ENCODE assay signal across 8 mouse cellular contexts in the genomic region with DNA sequence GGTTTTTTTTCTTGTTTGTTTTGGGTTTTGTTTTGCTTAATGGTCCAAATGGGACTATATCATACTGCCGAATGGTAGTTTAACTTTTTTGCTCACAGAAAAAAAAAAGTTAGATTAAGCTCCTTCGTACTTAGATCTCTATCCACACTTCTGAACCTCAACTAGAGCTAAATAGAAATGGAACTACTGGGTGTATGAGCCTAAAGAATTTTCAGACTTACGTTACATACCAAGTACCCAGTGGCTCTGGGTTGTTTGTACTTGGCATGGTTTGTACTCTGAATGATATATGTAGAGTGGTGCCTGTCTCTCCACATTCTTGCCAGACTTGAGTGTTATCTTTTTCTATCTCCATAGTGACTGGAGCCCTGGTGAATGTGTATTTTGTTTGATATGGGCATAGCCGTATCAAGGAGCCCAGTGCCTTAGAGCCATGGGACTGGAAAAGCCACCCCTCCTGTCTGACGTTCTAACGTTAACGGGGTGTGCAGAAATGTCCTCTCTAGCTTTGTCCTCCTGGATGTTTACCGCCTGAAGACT. TPM values are rescaled to one million over a fixed set of nuclear protein-coding genes. Genes with fewer than 3 reads are reported as not detected.
A peak's percentile ranks its signal among the peaks of the same experiment; 100 is the strongest.
DNase-seq lines count a peak whose midpoint lies in the region; ATAC-seq and TF ChIP-seq lines count a peak whose summit lies in the region.

No protein-coding gene starts in this region.

- H3K36me3 ChIP-seq in thymus, adult 2 months (ENCODE audit: control insufficient read depth, insufficient read depth, low read length) = no peaks in the 10 kb centered on the region
- H3K36me3 ChIP-seq in limb, embryonic 12.5 days = peaks cover 10% of the 10 kb centered on the region
- no peaks in the 10 kb centered on the region for H3K36me3 ChIP-seq in neural tube, embryonic 13.5 days

- peak overlapping the region; percentile 60 for H3K4me2 ChIP-seq in limb, embryonic 12.5 days
- H3K4me2 ChIP-seq in neural tube, embryonic 13.5 days = peak overlapping the region; percentile 84

- H3K27me3 ChIP-seq in thymus, adult 2 months (ENCODE audit: control insufficient read depth, insufficient read depth, low read length) = no peaks in the 10 kb centered on the region
- no peaks in the 10 kb centered on the region for H3K27me3 ChIP-seq in limb, embryonic 12.5 days
- H3K27me3 ChIP-seq in neural tube, embryonic 13.5 days = no peaks in the 10 kb centered on the region

- ATAC-seq in cerebellum, adult (ENCODE audit: insufficient number of reproducible peaks, low FRiP score, low TSS enrichment) = peak; percentile 18; the same call in 1 of the 2 replicates
- 0 out of 2 replicates have a peak, but pooled peaks have one; percentile 1 for ATAC-seq in limb, embryonic 12.5 days (ENCODE audit: insufficient number of reproducible peaks, insufficient read depth, low FRiP score, low TSS enrichment, low read depth)
- ATAC-seq in neural tube, embryonic 13.5 days (ENCODE audit: low read depth) = peak; percentile 44; the same call in 1 of the 2 replicates

- peaks cover 4% of the 10 kb centered on the region for H3K4me1 ChIP-seq in thymus, adult 2 months (replicated peaks; ENCODE audit: control insufficient read depth, insufficient read depth, low read length)
- H3K4me1 ChIP-seq in limb, embryonic 12.5 days (replicated peaks) = peaks cover 6% of the 10 kb centered on the region; the same call in 1 of the 2 replicates
- H3K4me1 ChIP-seq in neural tube, embryonic 13.5 days (replicated peaks) = peaks cover 5% of the 10 kb centered on the region

- no peak for TF ChIP-seq CTCF in thymus, adult 2 months (IDR thresholded peaks at IDR 0.05; ENCODE audit: borderline replicate concordance, control insufficient read depth, extremely low read depth, insufficient read depth, low read length, poor library complexity)

- H3K27ac ChIP-seq in thymus, adult 2 months (ENCODE audit: control insufficient read depth, insufficient read depth, low read length) = no peak overlapping the region
- no peak overlapping the region for H3K27ac ChIP-seq in limb, embryonic 12.5 days
- H3K27ac ChIP-seq in neural tube, embryonic 13.5 days (replicated peaks) = no peak overlapping the region

- peaks cover 9% of the 10 kb centered on the region; the same call in 1 of the 2 replicates for H3K9me3 ChIP-seq in limb, embryonic 12.5 days
- peaks cover 14% of the 10 kb centered on the region; the same call in 1 of the 2 replicates for H3K9me3 ChIP-seq in neural tube, embryonic 13.5 days

- peak overlapping the region; percentile 89; the same call in 1 of the 2 replicates for H3K4me3 ChIP-seq in thymus, adult 2 months (ENCODE audit: control insufficient read depth, insufficient read depth, low read length)
- H3K4me3 ChIP-seq in limb, embryonic 12.5 days (replicated peaks) = peak overlapping the region; percentile 80
- peak overlapping the region; percentile 79 for H3K4me3 ChIP-seq in neural tube, embryonic 13.5 days

- DNase-seq in cerebellum, postnatal 4 days (ENCODE audit: low spot score in 2 of 2) = no peak
- no peak for DNase-seq in thymus, adult 2 months
- no peak for DNase-seq in thymus, postnatal 36 days
- no peak for DNase-seq in testis, postnatal 10 days (ENCODE audit: low spot score)
- DNase-seq in frontal cortex, postnatal 10 days (ENCODE audit: low spot score in 2 of 2) = no peak

- 68% methylated on average over 8 of the region's 8 CpGs for WGBS in thymus, adult 2 months
- WGBS in limb, embryonic 12.5 days = 73% methylated on average over 8 of the region's 8 CpGs
- WGBS in neural tube, embryonic 13.5 days = 66% methylated on average over 8 of the region's 8 CpGs

- no peak for TF ChIP-seq POLR2A in thymus, adult 2 months (IDR thresholded peaks at IDR 0.05; ENCODE audit: control insufficient read depth, extremely low read depth, insufficient read depth, low read length, poor library complexity)

- H3K9ac ChIP-seq in limb, embryonic 12.5 days (replicated peaks) = no peak overlapping the region; the same call in 1 of the 2 replicates
- 0 out of 2 replicates have a peak overlapping the region, but pooled peaks have one; percentile 77 for H3K9ac ChIP-seq in neural tube, embryonic 13.5 days

RNA-seq across cellular contexts. Expression of a gene that starts 0.4 kb away (rescaled TPM):
- 45.6 and 46.8 TPM in 2 replicates for polyA plus RNA-seq in thymus, adult 2 months (2012; rRNA removed)
- 27.9 and 36.4 TPM in 2 replicates for polyA plus RNA-seq in limb, embryonic 12.5 days (2016; fragmentation: Nextera tagmentation; extraction: Ambion mirVana)
- 13.3 and 15.4 TPM in 2 replicates for polyA plus RNA-seq in neural tube, embryonic 13.5 days (2015; fragmentation: Nextera tagmentation; extraction: Ambion mirVana)
